Mouse (Mus musculus) limb, embryonic 11.5 days (tissue): ENCODE results near the gene Oxsm. TPM values are rescaled to one million over a fixed set of nuclear protein-coding genes. Genes with fewer than 3 reads are reported as not detected.

Source experiments
- ATAC-seq: fragments of 200-750 bp; cut with Nextera tagmentation; 2 replicates; pipeline ENCODE4 v1.8.0; 2017; ENCODE audit warnings: low read depth; ENCODE audit not compliant: insufficient number of reproducible peaks, low FRiP score, low TSS enrichment
- DNase-seq: peaks from one replicate; pipeline ENCODE4 v3.0.0-alpha.2; 2015; ENCODE audit warnings: low spot score
- H3K27ac ChIP-seq: fragments of 300-500 bp; sonication (generic); replicated peaks from 2 replicates; pipeline ENCODE4 v1.5.1; 2014; ENCODE audit warnings: low read depth, mild to moderate bottlenecking, low read length
- H3K27me3 ChIP-seq: fragments of 300-500 bp; sonication (generic); 2 replicates; pipeline ENCODE4 v1.6.1; 2014; ENCODE audit warnings: mild to moderate bottlenecking, low read length, mixed read lengths; ENCODE audit not compliant: control insufficient read depth, insufficient read depth
- H3K36me3 ChIP-seq: fragments of 300-500 bp; sonication (generic); 2 replicates; pipeline ENCODE4 v1.6.1; 2014; ENCODE audit warnings: mild to moderate bottlenecking, low read length, moderate library complexity, mixed read lengths; ENCODE audit not compliant: control insufficient read depth, insufficient read depth
- H3K4me1 ChIP-seq: fragments of 300-500 bp; sonication (generic); 2 replicates; pipeline ENCODE4 v1.6.1; 2014; ENCODE audit warnings: low read length, mixed read lengths; ENCODE audit not compliant: control insufficient read depth, insufficient read depth
- H3K4me2 ChIP-seq: fragments of 300-500 bp; sonication (generic); 2 replicates; pipeline ENCODE4 v1.6.1; 2014; ENCODE audit warnings: low read depth, mild to moderate bottlenecking, moderate library complexity; ENCODE audit not compliant: severe bottlenecking
- H3K4me3 ChIP-seq: fragments of 300-500 bp; sonication (generic); 2 replicates; pipeline ENCODE4 v1.5.1; 2014; ENCODE audit warnings: low read depth, low read length
- H3K9ac ChIP-seq: fragments of 300-500 bp; sonication (generic); 2 replicates; pipeline ENCODE4 v1.6.1; 2014; ENCODE audit warnings: mild to moderate bottlenecking, low read length
- H3K9me3 ChIP-seq: fragments of 300-500 bp; sonication (generic); 2 replicates; pipeline ENCODE4 v1.6.1; 2016; ENCODE audit warnings: low read length; ENCODE audit not compliant: control insufficient read depth
- WGBS: fragments of 180-500 bp; shearing (Covaris S2); extraction: QIAGEN DNeasy Blood & Tissue Kit; methylation state at CpG from one replicate; pipeline ENCODE4 v1.1.7; 2014; 5-methylcytosine and 5-hydroxymethylcytosine counted together
- polyA plus RNA-seq: library from polyadenylated mRNA; unstranded; fragments of >200 nt; fragmentation: Nextera tagmentation; extraction: Ambion mirVana; gene quantifications from 2 replicates; pipeline ENCODE4 v1.2.1, GENCODE M21; 2014

The Oxsm gene
- polyA plus RNA-seq, 1 experiment from 2014 or later: 1.1 TPM

DNA sequence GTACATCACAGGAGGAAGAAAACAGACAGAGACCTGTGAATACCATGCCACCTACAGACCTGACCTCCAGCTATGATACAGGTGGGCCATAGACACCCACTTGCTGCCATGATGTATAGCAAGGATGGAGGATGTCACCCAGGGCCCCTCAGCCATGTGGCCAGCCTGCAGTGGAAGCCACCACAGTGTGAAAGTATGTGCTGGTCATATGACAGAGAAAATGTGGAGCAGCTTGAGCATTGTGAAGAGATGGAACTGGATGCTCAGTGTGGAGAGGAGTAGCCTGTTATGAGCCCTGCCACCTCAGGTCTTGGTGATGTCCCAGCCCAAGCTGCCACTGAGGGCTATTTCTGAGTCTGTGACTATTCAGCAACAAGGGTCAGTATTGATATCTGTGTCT lies 19.0 kb downstream of the Oxsm start:
- ATAC-seq (no peak), DNase-seq (no peak)
- no peaks in the 10 kb centered on the region for H3K27me3 ChIP-seq
- H3K4me1 ChIP-seq: no peaks in the 10 kb centered on the region
- H3K4me3 ChIP-seq: no peak overlapping the region
- H3K27ac ChIP-seq: no peak overlapping the region
- no peaks in the 10 kb centered on the region for H3K36me3 ChIP-seq
- H3K9ac ChIP-seq: no peak overlapping the region
- no peaks in the 10 kb centered on the region for H3K9me3 ChIP-seq
- H3K4me2 ChIP-seq: no peak overlapping the region

DNA sequence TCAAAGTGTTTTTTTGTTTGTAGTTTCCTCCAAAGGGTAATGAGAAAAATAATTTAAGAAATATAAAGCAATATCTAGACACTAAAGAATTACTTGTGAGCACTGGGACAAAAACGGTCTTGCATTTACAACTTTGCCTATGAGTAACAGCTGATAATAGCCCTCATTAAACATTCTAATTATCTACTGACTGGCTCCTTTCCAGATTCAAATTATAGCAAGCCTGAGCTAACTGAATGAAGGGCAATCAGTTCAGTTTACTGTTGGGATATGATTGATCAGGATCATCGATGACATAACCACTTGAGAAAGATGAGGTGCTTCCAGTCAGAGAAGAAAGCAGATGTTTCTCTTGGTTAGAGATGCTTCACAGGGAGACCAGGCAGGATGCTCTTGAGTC lies 20.2 kb downstream of the Oxsm start:
- H3K4me2 ChIP-seq: no peak overlapping the region
- H3K9me3 ChIP-seq: no peaks in the 10 kb centered on the region
- H3K4me1 ChIP-seq: no peaks in the 10 kb centered on the region
- H3K9ac ChIP-seq: no peak overlapping the region
- ATAC-seq (no peak), DNase-seq (no peak)
- H3K27me3 ChIP-seq: no peaks in the 10 kb centered on the region
- H3K4me3 ChIP-seq: no peak overlapping the region
- no peak overlapping the region for H3K27ac ChIP-seq
- no peaks in the 10 kb centered on the region for H3K36me3 ChIP-seq
- 83% methylated on average over 2 of the region's 2 CpGs for WGBS

DNA sequence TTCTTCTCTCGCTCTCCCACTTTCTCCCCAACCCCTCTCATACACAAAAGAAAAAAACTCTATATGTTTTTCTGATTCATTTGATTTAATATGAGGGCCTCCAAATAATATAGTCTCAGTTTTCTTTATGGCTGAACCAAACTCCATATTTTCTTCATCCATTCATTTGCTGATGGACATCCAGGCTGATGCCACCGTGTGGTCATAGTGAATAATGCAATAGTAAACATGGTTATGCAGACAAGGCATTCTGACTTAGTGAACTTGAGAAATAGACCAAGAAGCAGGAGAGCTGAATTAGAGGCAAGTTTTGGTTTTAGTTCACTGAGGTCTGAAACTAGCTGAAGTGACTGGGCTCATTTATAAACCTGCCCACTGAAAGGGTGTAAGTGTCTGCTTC lies 30.6 kb downstream of the Oxsm start:
- no peaks in the 10 kb centered on the region for H3K4me1 ChIP-seq
- H3K9me3 ChIP-seq: no peaks in the 10 kb centered on the region
- DNase-seq: peak; percentile 23
- WGBS: 55% methylated on average over 2 of the region's 2 CpGs
- no peaks in the 10 kb centered on the region for H3K36me3 ChIP-seq
- H3K9ac ChIP-seq: no peak overlapping the region
- no peaks in the 10 kb centered on the region for H3K27me3 ChIP-seq
- H3K27ac ChIP-seq: no peak overlapping the region
- no peak overlapping the region for H3K4me3 ChIP-seq
- no peak for ATAC-seq
- no peak overlapping the region for H3K4me2 ChIP-seq

DNA sequence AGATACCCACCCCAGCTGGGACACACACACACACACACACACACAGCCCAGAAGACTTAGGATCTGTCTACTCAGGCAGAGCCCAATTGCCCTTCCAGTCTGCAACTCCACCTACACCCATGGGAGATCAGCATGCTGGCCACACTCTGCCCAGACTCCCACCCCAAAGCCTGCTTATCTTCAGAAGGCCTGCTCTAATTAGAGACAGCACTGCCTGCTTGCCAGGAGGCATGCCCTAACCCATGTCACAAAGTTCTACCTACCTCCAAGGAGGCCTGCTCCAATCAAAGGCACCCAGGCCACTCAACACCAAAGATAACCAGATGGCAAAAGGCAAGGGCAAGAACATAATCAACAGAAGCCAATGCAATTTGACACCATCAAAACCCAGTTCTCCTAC lies 41.9 kb downstream of the Oxsm start:
- no peaks in the 10 kb centered on the region for H3K27me3 ChIP-seq
- no peak overlapping the region for H3K9ac ChIP-seq
- no peak overlapping the region for H3K27ac ChIP-seq
- no peaks in the 10 kb centered on the region for H3K4me1 ChIP-seq
- H3K36me3 ChIP-seq: no peaks in the 10 kb centered on the region
- H3K4me3 ChIP-seq: no peak overlapping the region
- no peak for DNase-seq
- no peak for ATAC-seq
- H3K4me2 ChIP-seq: no peak overlapping the region
- H3K9me3 ChIP-seq: no peaks in the 10 kb centered on the region

DNA sequence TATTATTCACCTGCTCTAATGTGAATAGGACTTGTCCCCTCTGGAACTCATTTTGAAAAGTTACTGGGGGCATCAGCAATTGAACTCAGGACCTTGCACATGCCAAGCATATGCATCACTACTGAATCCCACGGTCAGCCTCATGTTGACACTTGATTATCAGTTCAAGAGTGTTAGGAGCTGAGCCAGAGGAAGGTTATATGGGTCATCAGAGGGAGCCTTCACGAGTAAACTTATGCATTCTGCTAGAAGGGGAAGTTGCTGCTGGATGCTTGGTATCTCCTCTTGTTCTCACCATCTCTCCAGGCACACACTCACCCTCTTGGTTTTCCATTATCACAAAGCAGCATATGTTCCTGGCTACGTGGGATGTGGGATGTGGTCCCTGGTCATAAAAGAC lies 47.9 kb downstream of the Oxsm start:
- 53% methylated on average over 3 of the region's 3 CpGs for WGBS
- no peak overlapping the region for H3K4me3 ChIP-seq
- no peaks in the 10 kb centered on the region for H3K9me3 ChIP-seq
- no peak overlapping the region for H3K4me2 ChIP-seq
- peaks cover 5% of the 10 kb centered on the region; the same call in 1 of the 2 replicates for H3K4me1 ChIP-seq
- H3K9ac ChIP-seq: no peak overlapping the region
- H3K27me3 ChIP-seq: no peaks in the 10 kb centered on the region
- no peak for DNase-seq
- no peak overlapping the region for H3K27ac ChIP-seq
- no peaks in the 10 kb centered on the region for H3K36me3 ChIP-seq
- no peak for ATAC-seq

DNA sequence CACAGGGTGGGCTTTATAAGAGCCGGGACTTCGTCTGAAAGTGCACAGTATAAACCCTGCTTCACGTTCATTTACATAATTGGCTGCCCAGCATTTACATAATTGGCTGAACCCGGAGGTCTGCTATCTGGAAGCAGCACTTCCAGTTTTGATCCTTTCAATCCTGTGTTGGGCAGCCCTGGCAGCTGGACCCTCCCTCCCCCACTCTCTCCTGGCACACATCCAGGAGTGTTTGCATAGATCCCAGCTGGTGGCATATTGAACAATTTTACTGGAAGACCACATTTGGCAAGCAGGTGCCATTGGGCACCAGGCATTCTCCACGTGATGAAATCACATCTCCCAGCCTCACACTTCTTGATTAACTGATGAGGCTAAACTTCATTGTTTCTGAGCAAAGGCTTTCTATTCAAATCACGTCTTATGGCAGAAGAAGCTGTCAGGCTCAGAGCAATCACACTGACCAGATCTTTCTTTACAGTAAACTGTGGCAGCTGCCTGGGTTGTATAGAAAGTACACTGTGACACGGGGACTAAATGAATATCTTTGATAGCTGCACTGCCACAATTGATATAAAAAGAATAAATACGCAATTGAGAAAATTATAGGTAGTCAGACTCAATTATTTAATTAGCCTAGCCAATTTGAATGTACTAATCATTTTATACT lies 48.5 kb downstream of the Oxsm start:
- no peak for ATAC-seq
- DNase-seq: peak; percentile 39

DNA sequence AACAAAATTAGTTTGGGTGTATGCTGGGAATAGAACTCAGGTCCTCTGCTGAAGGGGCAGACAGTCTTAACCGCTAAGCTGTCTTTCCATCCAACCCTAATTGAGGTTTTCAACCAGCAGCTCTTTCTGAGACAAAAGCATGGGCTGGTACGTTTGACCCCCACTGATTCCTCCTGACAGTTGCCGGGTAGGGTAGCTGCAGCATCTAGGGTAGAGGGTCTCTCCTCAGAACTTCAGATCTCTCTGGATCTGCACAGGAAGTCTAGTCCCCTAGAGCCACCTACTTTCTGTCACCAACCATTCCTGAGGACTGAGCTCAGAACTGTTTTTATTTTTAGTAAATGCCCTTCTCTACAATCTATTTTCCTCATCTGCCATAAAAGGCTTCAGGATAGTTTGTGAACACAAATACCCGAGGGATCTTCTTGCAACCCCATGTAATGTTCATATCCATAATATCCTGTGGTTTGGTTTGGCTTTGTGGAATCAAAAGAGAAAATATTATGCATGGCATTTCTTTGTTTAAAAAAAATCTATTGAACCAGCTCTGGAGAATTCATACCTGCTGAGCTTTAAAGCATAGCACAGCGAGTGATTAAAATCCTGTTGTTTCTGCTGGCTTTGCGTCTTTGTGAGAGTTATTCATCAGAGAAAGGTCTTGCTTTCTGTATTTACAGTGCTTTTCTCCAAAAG lies 49.2 kb downstream of the Oxsm start:
- Histone ChIP-seq H3K4me3 (no peak overlapping the region), H3K9me3 (no peaks in the 10 kb centered on the region), H3K36me3 (no peaks in the 10 kb centered on the region), H3K27ac (no peak overlapping the region), H3K9ac (no peak overlapping the region), H3K4me2 (no peak overlapping the region), H3K4me1 (peaks cover 5% of the 10 kb centered on the region; the same call in 1 of the 2 replicates), H3K27me3 (no peaks in the 10 kb centered on the region)
- ATAC-seq (no peak), DNase-seq (no peak)
- 62% methylated on average over 6 of the region's 6 CpGs for WGBS

More for the DNA sequence above, 48.5 kb downstream of the Oxsm start:
- Histone ChIP-seq H3K4me3 (no peak overlapping the region), H3K9ac (no peak overlapping the region), H3K36me3 (no peaks in the 10 kb centered on the region), H3K9me3 (no peaks in the 10 kb centered on the region), H3K4me1 (peaks cover 5% of the 10 kb centered on the region; the same call in 1 of the 2 replicates), H3K27me3 (no peaks in the 10 kb centered on the region), H3K27ac (no peak overlapping the region), H3K4me2 (no peak overlapping the region)
- 54% methylated on average over 8 of the region's 8 CpGs for WGBS

DNA sequence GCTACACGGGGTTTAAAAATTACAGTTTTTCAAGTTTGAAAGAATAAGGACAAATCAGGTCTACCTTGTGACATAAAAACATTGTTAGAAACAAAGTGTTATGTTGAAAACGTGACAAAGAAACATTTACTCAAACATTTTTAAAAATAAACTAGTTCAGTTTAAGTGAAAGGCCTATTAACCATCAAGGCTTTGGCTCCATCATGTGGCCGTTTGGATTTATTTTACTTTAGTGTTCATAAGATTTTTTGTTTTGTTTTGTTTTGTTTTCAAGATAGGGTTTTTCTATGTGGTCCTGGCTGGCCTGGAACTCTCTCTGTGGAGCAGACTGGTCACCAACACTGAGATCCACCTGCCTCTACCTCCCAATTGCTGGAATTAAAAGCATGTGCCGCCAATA lies 53.1 kb downstream of the Oxsm start:
- no peak for DNase-seq
- no peak for ATAC-seq
- Histone ChIP-seq H3K4me2 (no peak overlapping the region), H3K27ac (no peak overlapping the region), H3K4me1 (peaks cover 5% of the 10 kb centered on the region; the same call in 1 of the 2 replicates), H3K36me3 (no peaks in the 10 kb centered on the region), H3K4me3 (no peak overlapping the region), H3K9ac (no peak overlapping the region), H3K27me3 (no peaks in the 10 kb centered on the region), H3K9me3 (no peaks in the 10 kb centered on the region)
- WGBS: 64% methylated on average over 4 of the region's 4 CpGs
